Mouse (Mus musculus) hindbrain, embryonic 10.5 days (tissue): ENCODE results near the gene Pdlim3. TPM values are rescaled to one million over a fixed set of nuclear protein-coding genes. Genes with fewer than 3 reads are reported as not detected.
"Not testable (repeated sequence)": the region's sequence is repeated elsewhere in the genome, so short reads cannot be mapped to it uniquely, and the experiment has no call there.

ENCODE experiments used
- DNase-seq: peaks from one replicate; pipeline ENCODE4 v3.0.0-alpha.2; 2017; ENCODE audit warnings: low spot score
- H3K27ac ChIP-seq: fragments of 300-500 bp; sonication (generic); 2 replicates; pipeline ENCODE4 v1.5.1; 2016; ENCODE audit warnings: mild to moderate bottlenecking, moderate library complexity
- H3K27me3 ChIP-seq: fragments of 300-500 bp; sonication (generic); 2 replicates; pipeline ENCODE4 v1.6.1; 2016; ENCODE audit warnings: mild to moderate bottlenecking; ENCODE audit not compliant: poor library complexity, insufficient read depth, severe bottlenecking
- H3K36me3 ChIP-seq: fragments of 300-500 bp; sonication (generic); 2 replicates; pipeline ENCODE4 v1.6.1; 2016; ENCODE audit warnings: mild to moderate bottlenecking, moderate library complexity
- H3K4me1 ChIP-seq: fragments of 300-500 bp; sonication (generic); replicated peaks from 2 replicates; pipeline ENCODE4 v1.6.1; 2016; ENCODE audit warnings: mild to moderate bottlenecking
- H3K4me3 ChIP-seq: fragments of 300-500 bp; sonication (generic); 2 replicates; pipeline ENCODE4 v1.5.1; 2016; ENCODE audit warnings: mild to moderate bottlenecking, moderate library complexity
- H3K9me3 ChIP-seq: fragments of 300-500 bp; sonication (generic); 2 replicates; pipeline ENCODE4 v1.6.1; 2016; ENCODE audit warnings: mild to moderate bottlenecking, moderate library complexity
- WGBS: fragments of 180-500 bp; shearing (Covaris S2); methylation state at CpG from one replicate; pipeline ENCODE4 v1.1.7; 2016; 5-methylcytosine and 5-hydroxymethylcytosine counted together
- polyA plus RNA-seq: library from polyadenylated mRNA; unstranded; fragments of >200 nt; fragmentation: Nextera tagmentation; extraction: Ambion mirVana; gene quantifications from 2 replicates; pipeline ENCODE4 v1.2.1, GENCODE M21; 2016

The Pdlim3 gene
- 1.0 and 2.8 TPM in 2 replicates for polyA plus RNA-seq

DNA sequence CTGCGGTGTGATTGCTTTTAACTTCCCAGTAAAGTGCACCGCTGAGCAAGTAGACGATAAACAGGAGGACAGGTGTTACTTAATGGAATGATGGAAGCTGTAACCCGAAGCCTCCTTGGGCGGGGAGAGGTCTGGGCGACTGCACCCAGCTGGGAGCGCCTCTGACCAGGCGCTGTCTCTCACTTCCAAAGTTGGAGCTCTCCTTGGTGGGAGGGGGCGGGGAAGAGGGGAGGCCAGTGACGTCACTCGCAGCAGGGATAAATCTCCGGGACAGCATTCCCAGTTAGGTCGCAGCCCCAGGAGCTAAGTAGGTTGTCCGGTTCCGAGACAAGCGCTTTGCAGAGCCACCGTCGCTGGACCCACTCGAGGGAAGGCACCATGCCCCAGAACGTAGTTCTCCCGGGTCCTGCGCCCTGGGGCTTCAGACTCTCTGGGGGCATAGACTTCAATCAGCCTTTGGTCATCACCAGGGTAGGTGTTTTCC lies at the start of gene Pdlim3:
Pdlim3 (plus strand) TSS at position 260 of the 484 bp plus-strand sequence.
- Histone ChIP-seq H3K36me3 (no peaks in the 10 kb centered on the region), H3K4me3 (peak within 1 kb of the TSS; percentile 54), H3K4me1 (peaks cover 15% of the 10 kb centered on the region), H3K27ac (no peak within 1 kb of the TSS), H3K27me3 (peaks cover 29% of the 10 kb centered on the region), H3K9me3 (no peaks in the 10 kb centered on the region)
- WGBS = 2% methylated on average over 22 of the region's 22 CpGs
- DNase-seq = peak; percentile 54

DNA sequence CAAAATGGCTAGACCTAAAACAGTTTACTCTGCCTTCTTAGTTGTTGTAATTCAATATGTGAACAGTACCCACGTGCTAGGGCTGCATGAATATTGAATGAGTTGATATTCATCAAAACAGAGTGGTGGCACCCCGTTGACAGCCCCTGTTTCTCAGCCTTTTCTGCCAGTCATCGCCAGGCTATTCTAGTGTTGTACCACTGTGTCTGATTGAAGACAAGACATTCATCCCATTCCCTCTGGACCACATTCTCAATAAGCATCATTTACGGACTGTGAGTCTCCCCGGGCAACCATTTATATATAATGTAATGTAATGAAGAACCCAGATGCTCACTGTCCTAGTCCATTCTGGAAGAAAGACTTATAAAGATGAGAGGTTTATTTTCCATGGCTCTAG lies 42.0 kb upstream of the Pdlim3 start:
- DNase-seq = no peak
- H3K4me3 ChIP-seq = no peak overlapping the region
- peaks cover 7% of the 10 kb centered on the region; the same call in 1 of the 2 replicates for H3K4me1 ChIP-seq
- H3K36me3 ChIP-seq = no peaks in the 10 kb centered on the region
- H3K27me3 ChIP-seq = no peaks in the 10 kb centered on the region
- H3K27ac ChIP-seq = no peak overlapping the region
- 74% methylated on average over 5 of the region's 5 CpGs for WGBS
- H3K9me3 ChIP-seq = no peaks in the 10 kb centered on the region

DNA sequence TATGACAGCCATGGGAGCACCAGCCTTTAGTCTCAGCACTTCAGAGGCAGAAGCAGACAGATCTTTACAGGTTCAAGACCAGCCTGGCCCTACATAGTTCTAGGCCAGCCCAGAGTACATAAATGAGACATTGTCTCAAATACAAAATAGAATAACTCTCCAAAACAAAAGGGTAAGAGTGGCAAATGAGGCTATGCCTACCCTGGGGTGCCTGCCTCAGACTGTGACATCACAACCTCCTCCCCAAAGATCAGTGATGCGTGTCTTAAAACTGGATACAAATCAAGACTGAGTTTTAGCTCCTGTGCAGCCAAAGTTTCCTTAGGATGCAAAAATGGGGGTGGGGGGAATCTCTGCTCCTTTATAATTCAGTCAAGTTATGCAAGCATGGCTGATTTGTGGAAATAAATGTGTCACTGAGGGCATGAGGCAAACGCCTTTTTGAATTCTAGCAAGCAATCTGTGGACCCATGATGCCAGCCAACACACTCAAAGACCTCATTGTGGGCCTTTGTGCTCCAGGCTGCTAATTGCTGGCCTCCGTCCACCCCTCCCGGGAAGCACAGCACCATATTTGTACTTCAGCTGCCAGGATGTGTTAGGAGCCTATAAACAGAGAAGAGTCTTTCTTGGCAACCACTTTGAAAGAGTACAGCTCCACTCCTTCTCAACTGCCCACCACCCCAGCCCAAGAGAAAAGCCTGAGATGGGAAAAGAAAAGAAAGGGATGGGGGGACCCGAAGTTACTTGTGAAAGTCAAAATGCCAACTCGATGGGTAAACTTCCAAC lies 41.0 kb upstream of the Pdlim3 start:
- no peak for DNase-seq
- H3K4me1 ChIP-seq = peaks cover 7% of the 10 kb centered on the region; the same call in 1 of the 2 replicates
- no peak overlapping the region for H3K27ac ChIP-seq
- WGBS = 73% methylated on average over 6 of the region's 6 CpGs
- H3K27me3 ChIP-seq = no peaks in the 10 kb centered on the region
- no peak overlapping the region for H3K4me3 ChIP-seq
- H3K9me3 ChIP-seq = no peaks in the 10 kb centered on the region
- H3K36me3 ChIP-seq = no peaks in the 10 kb centered on the region

- Histone ChIP-seq H3K36me3 (no peaks in the 10 kb centered on the region), H3K4me3 (no peak overlapping the region), H3K27me3 (no peaks in the 10 kb centered on the region), H3K9me3 (no peaks in the 10 kb centered on the region), H3K27ac (no peak overlapping the region), H3K4me1 (peaks cover 7% of the 10 kb centered on the region; the same call in 1 of the 2 replicates)
- WGBS = 86% methylated on average over 14 of the region's 14 CpGs
- no peak for DNase-seq
These were observed 40.3 kb upstream of the Pdlim3 start for GRCm38 (mm10) chr8:45844911-45845481.

- H3K27me3 ChIP-seq = no peaks in the 10 kb centered on the region
- DNase-seq = no peak
- H3K4me1 ChIP-seq = peaks cover 7% of the 10 kb centered on the region; the same call in 1 of the 2 replicates
- WGBS = 71% methylated on average over 4 of the region's 4 CpGs
- no peaks in the 10 kb centered on the region for H3K36me3 ChIP-seq
- H3K4me3 ChIP-seq = no peak overlapping the region
- H3K27ac ChIP-seq = no peak overlapping the region
- H3K9me3 ChIP-seq = no peaks in the 10 kb centered on the region
These were observed 39.4 kb upstream of the Pdlim3 start for GRCm38 (mm10) chr8:45845906-45846305.

GRCm38 (mm10) chr8:45855118-45855517 lies 30.1 kb upstream of the Pdlim3 start:
- Histone ChIP-seq H3K4me1 (peaks cover 20% of the 10 kb centered on the region), H3K9me3 (no peaks in the 10 kb centered on the region), H3K4me3 (no peak overlapping the region), H3K36me3 (no peaks in the 10 kb centered on the region), H3K27ac (no peak overlapping the region), H3K27me3 (no peaks in the 10 kb centered on the region)
- DNase-seq = no peak
- 91% methylated on average over 4 of the region's 4 CpGs for WGBS

GRCm38 (mm10) chr8:45857734-45858133 lies 27.5 kb upstream of the Pdlim3 start:
- Histone ChIP-seq H3K4me1 (peaks cover 20% of the 10 kb centered on the region), H3K36me3 (no peaks in the 10 kb centered on the region), H3K27ac (no peak overlapping the region), H3K4me3 (no peak overlapping the region), H3K9me3 (no peaks in the 10 kb centered on the region), H3K27me3 (no peaks in the 10 kb centered on the region)
- no peak for DNase-seq
- WGBS = 55% methylated on average over 5 of the region's 5 CpGs

- no peak overlapping the region for H3K27ac ChIP-seq
These were observed 26.9 kb upstream of the Pdlim3 start for GRCm38 (mm10) chr8:45858391-45858790.

DNA sequence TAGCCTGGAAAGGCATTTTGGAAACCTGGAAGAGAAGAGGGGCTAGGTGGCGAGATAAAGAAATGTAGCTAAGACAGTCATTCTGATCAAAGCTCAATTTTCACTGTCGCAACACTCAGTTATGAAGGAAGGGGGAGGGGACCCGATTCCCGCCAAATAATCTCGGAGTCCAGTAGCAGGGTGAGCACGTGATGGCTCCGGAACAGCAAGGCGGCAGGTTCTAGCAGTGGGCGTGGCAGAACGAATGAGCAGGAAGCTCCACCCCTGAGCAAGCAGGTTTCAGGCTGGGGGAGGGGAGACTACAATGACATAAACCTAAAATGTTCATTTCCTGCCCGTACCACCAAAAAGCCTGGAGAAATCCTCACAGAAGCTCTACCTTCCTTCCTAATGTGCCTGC lies 13.7 kb upstream of the Pdlim3 start:
- H3K27ac ChIP-seq, H3K27me3 ChIP-seq, H3K36me3 ChIP-seq, DNase-seq, H3K9me3 ChIP-seq, H3K4me3 ChIP-seq: not testable (repeated sequence)
- peaks cover 17% of the 10 kb centered on the region for H3K4me1 ChIP-seq
- WGBS = 89% methylated on average over 11 of the region's 11 CpGs

More at GRCm38 (mm10) chr8:45858391-45858790, 26.9 kb upstream of the Pdlim3 start:
- no peaks in the 10 kb centered on the region for H3K9me3 ChIP-seq
- no peaks in the 10 kb centered on the region for H3K27me3 ChIP-seq
- peak; percentile 25 for DNase-seq
- H3K4me1 ChIP-seq = peaks cover 20% of the 10 kb centered on the region
- WGBS = 41% methylated on average over 9 of the region's 9 CpGs
- no peaks in the 10 kb centered on the region for H3K36me3 ChIP-seq
- H3K4me3 ChIP-seq = no peak overlapping the region

- 84% methylated on average over 7 of the region's 7 CpGs for WGBS
These were observed 13.2 kb upstream of the Pdlim3 start for GRCm38 (mm10) chr8:45872077-45872476.

GRCm38 (mm10) chr8:45874945-45875626 lies 10.2 kb upstream of the Pdlim3 start:
- Histone ChIP-seq H3K27me3 (no peaks in the 10 kb centered on the region), H3K9me3 (no peaks in the 10 kb centered on the region), H3K4me3 (0 out of 2 replicates have a peak overlapping the region, but pooled peaks have one; percentile 11), H3K27ac (peak overlapping the region; percentile 84), H3K4me1 (peaks cover 17% of the 10 kb centered on the region), H3K36me3 (no peaks in the 10 kb centered on the region)
- DNase-seq = peak; percentile 54
- WGBS = 32% methylated on average over 10 of the region's 10 CpGs

More at GRCm38 (mm10) chr8:45872077-45872476, 13.2 kb upstream of the Pdlim3 start:
- no peaks in the 10 kb centered on the region for H3K9me3 ChIP-seq
- no peak overlapping the region for H3K27ac ChIP-seq
- DNase-seq = no peak
- no peaks in the 10 kb centered on the region for H3K36me3 ChIP-seq
- H3K4me3 ChIP-seq = no peak overlapping the region
- no peaks in the 10 kb centered on the region for H3K27me3 ChIP-seq
- peaks cover 17% of the 10 kb centered on the region for H3K4me1 ChIP-seq

- WGBS = 81% methylated on average over 5 of the region's 5 CpGs
- H3K4me3 ChIP-seq = no peak overlapping the region
- no peak overlapping the region; the same call in 1 of the 2 replicates for H3K27ac ChIP-seq
- no peaks in the 10 kb centered on the region for H3K36me3 ChIP-seq
- H3K9me3 ChIP-seq = no peaks in the 10 kb centered on the region
- peaks cover 17% of the 10 kb centered on the region for H3K4me1 ChIP-seq
- DNase-seq = no peak
- no peaks in the 10 kb centered on the region for H3K27me3 ChIP-seq
These were observed 8.9 kb upstream of the Pdlim3 start for GRCm38 (mm10) chr8:45876397-45876796.
